Mouse (Mus musculus): ENCODE results near the gene Pidd1. TPM values are rescaled to one million over a fixed set of nuclear protein-coding genes. Genes with fewer than 3 reads are reported as not detected.

Pidd1 gene
- polyA plus RNA-seq (2014; fragmentation: Nextera tagmentation; extraction: Ambion mirVana), result 9.1 and 10.1 TPM in 2 replicates

GRCm38 (mm10) chr7:141443828-141444237 is at the start of gene Pidd1:
TSS of gene Pidd1 (minus strand) at chr7:141444025.
- Histone ChIP-seq H3K4me2 (ENCODE audit: low read depth, low read length) (peak within 1 kb of the TSS; percentile 84), H3K9me3 (replicated peaks; ENCODE audit: control insufficient read depth, low read length) (no peaks in the 10 kb centered on the region), H3K36me3 (replicated peaks; ENCODE audit: control insufficient read depth, insufficient read depth, low read depth, low read length) (no peaks in the 10 kb centered on the region; the same call in none of the 2 replicates), H3K4me3 (ENCODE audit: low read depth, low read length) (peak within 1 kb of the TSS; percentile 49), H3K27ac (replicated peaks; ENCODE audit: low read depth, low read length) (0 out of 2 replicates have a peak within 1 kb of the TSS, but pooled peaks have one; percentile 32), H3K9ac (replicated peaks; ENCODE audit: low read length) (peak within 1 kb of the TSS; percentile 72), H3K4me1 (ENCODE audit: control insufficient read depth, insufficient read depth, low read length) (peaks cover 7% of the 10 kb centered on the region; the same call in 1 of the 2 replicates), H3K27me3 (ENCODE audit: control insufficient read depth, insufficient read depth, low read length) (no peaks in the 10 kb centered on the region)
- ATAC-seq (replicated peaks; ENCODE audit: insufficient number of reproducible peaks, low FRiP score, low TSS enrichment, low read depth), result peak; percentile 35
- DNase-seq (ENCODE audit: low spot score), result peak; percentile 91
- WGBS, result under 1% methylated on average over 24 of the region's 25 CpGs

GRCm38 (mm10) chr7:141492738-141493137 is 48.9 kb upstream of the Pidd1 start:
- Histone ChIP-seq H3K9me3 (replicated peaks; ENCODE audit: control insufficient read depth, low read length) (no peaks in the 10 kb centered on the region), H3K4me3 (ENCODE audit: low read depth, low read length) (no peak overlapping the region), H3K27ac (replicated peaks; ENCODE audit: low read depth, low read length) (no peak overlapping the region), H3K27me3 (ENCODE audit: control insufficient read depth, insufficient read depth, low read length) (no peaks in the 10 kb centered on the region), H3K9ac (replicated peaks; ENCODE audit: low read length) (no peak overlapping the region), H3K4me2 (ENCODE audit: low read depth, low read length) (no peak overlapping the region), H3K36me3 (replicated peaks; ENCODE audit: control insufficient read depth, insufficient read depth, low read depth, low read length) (no peaks in the 10 kb centered on the region), H3K4me1 (ENCODE audit: control insufficient read depth, insufficient read depth, low read length) (no peaks in the 10 kb centered on the region)
- 81% methylated on average over 5 of the region's 5 CpGs for WGBS
- no peak for ATAC-seq (replicated peaks; ENCODE audit: insufficient number of reproducible peaks, low FRiP score, low TSS enrichment, low read depth)
- DNase-seq (ENCODE audit: low spot score), result no peak

DNA sequence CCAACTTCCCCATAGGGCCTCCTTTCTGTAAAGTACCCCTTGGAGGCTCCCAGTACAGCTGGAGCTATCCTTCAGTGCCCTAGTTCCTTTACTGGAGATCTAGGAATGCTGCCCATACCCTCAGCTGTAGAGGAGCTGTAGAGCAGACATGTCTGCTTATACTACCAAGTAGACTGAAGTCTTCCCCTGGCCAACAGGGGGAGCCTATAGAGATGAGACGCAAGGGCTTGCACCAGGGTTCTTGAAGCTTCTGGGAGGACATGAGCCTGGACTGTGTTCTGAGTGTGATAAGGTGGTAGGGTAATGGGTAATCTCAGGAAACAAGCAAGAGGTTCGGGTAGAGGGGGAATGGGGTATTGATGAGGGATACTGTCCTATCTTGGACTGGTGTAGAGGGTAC is 47.3 kb upstream of the Pidd1 start:
- Histone ChIP-seq H3K9me3 (replicated peaks; ENCODE audit: control insufficient read depth, low read length) (no peaks in the 10 kb centered on the region), H3K4me1 (ENCODE audit: control insufficient read depth, insufficient read depth, low read length) (no peaks in the 10 kb centered on the region), H3K4me3 (ENCODE audit: low read depth, low read length) (no peak overlapping the region), H3K4me2 (ENCODE audit: low read depth, low read length) (no peak overlapping the region), H3K27ac (replicated peaks; ENCODE audit: low read depth, low read length) (no peak overlapping the region), H3K9ac (replicated peaks; ENCODE audit: low read length) (no peak overlapping the region), H3K27me3 (ENCODE audit: control insufficient read depth, insufficient read depth, low read length) (no peaks in the 10 kb centered on the region), H3K36me3 (replicated peaks; ENCODE audit: control insufficient read depth, insufficient read depth, low read depth, low read length) (no peaks in the 10 kb centered on the region)
- 86% methylated on average over 2 of the region's 2 CpGs for WGBS
- no peak for DNase-seq (ENCODE audit: low spot score)
- no peak for ATAC-seq (replicated peaks; ENCODE audit: insufficient number of reproducible peaks, low FRiP score, low TSS enrichment, low read depth)

- 68% methylated on average over 7 of the region's 7 CpGs for WGBS
- no peak overlapping the region for H3K4me2 ChIP-seq (ENCODE audit: low read depth, low read length)
- no peak overlapping the region for H3K9ac ChIP-seq (replicated peaks; ENCODE audit: low read length)
Measured at GRCm38 (mm10) chr7:141487141-141487540, 43.3 kb upstream of the Pidd1 start.

DNA sequence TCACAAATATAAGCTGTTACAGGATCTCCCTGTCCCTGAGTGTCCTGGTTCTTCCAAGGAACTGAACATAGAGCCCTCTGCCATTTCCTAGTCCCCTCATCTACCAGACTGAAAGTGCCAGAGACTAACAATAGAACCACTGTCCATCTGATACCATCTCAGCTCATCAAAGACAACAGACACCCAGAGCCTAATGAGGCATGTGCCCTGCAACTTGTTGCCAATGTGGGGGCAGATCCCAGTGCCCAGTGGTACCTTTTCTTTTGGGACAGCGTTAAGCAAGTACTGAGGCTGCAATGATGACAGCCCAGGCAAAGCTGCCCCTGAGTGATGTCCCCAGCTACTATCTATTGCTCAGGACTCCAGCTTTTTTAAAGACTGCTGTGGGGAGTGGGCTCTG is 42.4 kb upstream of the Pidd1 start:
- 100% methylated on average over 1 of the region's 1 CpGs for WGBS
- H3K9me3 ChIP-seq (replicated peaks; ENCODE audit: control insufficient read depth, low read length), result no peaks in the 10 kb centered on the region
- ATAC-seq (replicated peaks; ENCODE audit: insufficient number of reproducible peaks, low FRiP score, low TSS enrichment, low read depth), result no peak

More at GRCm38 (mm10) chr7:141487141-141487540, 43.3 kb upstream of the Pidd1 start:
- Histone ChIP-seq H3K36me3 (replicated peaks; ENCODE audit: control insufficient read depth, insufficient read depth, low read depth, low read length) (no peaks in the 10 kb centered on the region), H3K27me3 (ENCODE audit: control insufficient read depth, insufficient read depth, low read length) (peaks cover 4% of the 10 kb centered on the region; the same call in 1 of the 2 replicates), H3K4me1 (ENCODE audit: control insufficient read depth, insufficient read depth, low read length) (peaks cover 5% of the 10 kb centered on the region; the same call in 1 of the 2 replicates), H3K27ac (replicated peaks; ENCODE audit: low read depth, low read length) (no peak overlapping the region), H3K9me3 (replicated peaks; ENCODE audit: control insufficient read depth, low read length) (no peaks in the 10 kb centered on the region), H3K4me3 (ENCODE audit: low read depth, low read length) (no peak overlapping the region)
- DNase-seq (ENCODE audit: low spot score) (no peak), ATAC-seq (replicated peaks; ENCODE audit: insufficient number of reproducible peaks, low FRiP score, low TSS enrichment, low read depth) (no peak)

GRCm38 (mm10) chr7:141485606-141486005 is 41.8 kb upstream of the Pidd1 start:
- Histone ChIP-seq H3K9me3 (replicated peaks; ENCODE audit: control insufficient read depth, low read length) (no peaks in the 10 kb centered on the region), H3K9ac (replicated peaks; ENCODE audit: low read length) (no peak overlapping the region), H3K4me2 (ENCODE audit: low read depth, low read length) (no peak overlapping the region), H3K36me3 (replicated peaks; ENCODE audit: control insufficient read depth, insufficient read depth, low read depth, low read length) (no peaks in the 10 kb centered on the region), H3K27ac (replicated peaks; ENCODE audit: low read depth, low read length) (no peak overlapping the region), H3K4me1 (ENCODE audit: control insufficient read depth, insufficient read depth, low read length) (peaks cover 5% of the 10 kb centered on the region; the same call in 1 of the 2 replicates), H3K27me3 (ENCODE audit: control insufficient read depth, insufficient read depth, low read length) (peaks cover 4% of the 10 kb centered on the region; the same call in 1 of the 2 replicates), H3K4me3 (ENCODE audit: low read depth, low read length) (no peak overlapping the region)
- ATAC-seq (replicated peaks; ENCODE audit: insufficient number of reproducible peaks, low FRiP score, low TSS enrichment, low read depth) (no peak), DNase-seq (ENCODE audit: low spot score) (no peak)
- 84% methylated on average over 2 of the region's 2 CpGs for WGBS

More for the DNA sequence above, 42.4 kb upstream of the Pidd1 start:
- no peak overlapping the region for H3K4me3 ChIP-seq (ENCODE audit: low read depth, low read length)
- no peak for DNase-seq (ENCODE audit: low spot score)
- H3K4me1 ChIP-seq (ENCODE audit: control insufficient read depth, insufficient read depth, low read length), result peaks cover 5% of the 10 kb centered on the region; the same call in 1 of the 2 replicates
- H3K27ac ChIP-seq (replicated peaks; ENCODE audit: low read depth, low read length), result no peak overlapping the region
- H3K36me3 ChIP-seq (replicated peaks; ENCODE audit: control insufficient read depth, insufficient read depth, low read depth, low read length), result no peaks in the 10 kb centered on the region
- no peak overlapping the region for H3K9ac ChIP-seq (replicated peaks; ENCODE audit: low read length)
- no peak overlapping the region for H3K4me2 ChIP-seq (ENCODE audit: low read depth, low read length)
- peaks cover 4% of the 10 kb centered on the region; the same call in 1 of the 2 replicates for H3K27me3 ChIP-seq (ENCODE audit: control insufficient read depth, insufficient read depth, low read length)

DNA sequence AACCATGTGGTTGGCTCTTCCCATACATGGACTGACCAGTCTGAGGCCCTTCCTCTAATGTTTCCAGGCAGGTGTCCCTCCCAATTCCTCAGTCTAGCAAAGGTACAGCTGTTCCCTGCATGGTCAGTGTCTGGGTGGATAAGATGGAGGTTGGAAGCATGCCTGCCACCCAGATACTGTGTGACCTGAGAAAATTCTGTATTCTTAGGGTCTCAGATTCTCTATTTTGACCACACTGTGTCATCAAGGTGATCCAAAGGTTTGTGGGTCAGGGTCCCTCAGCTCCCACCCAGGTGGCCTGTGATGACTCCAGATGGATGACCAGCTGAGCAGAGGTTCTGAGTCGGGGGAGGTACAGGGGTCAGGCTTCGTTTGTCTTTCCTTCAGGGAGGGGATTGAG is 41.4 kb upstream of the Pidd1 start:
- Histone ChIP-seq H3K9ac (replicated peaks; ENCODE audit: low read length) (no peak overlapping the region), H3K27ac (replicated peaks; ENCODE audit: low read depth, low read length) (no peak overlapping the region), H3K4me2 (ENCODE audit: low read depth, low read length) (no peak overlapping the region), H3K36me3 (replicated peaks; ENCODE audit: control insufficient read depth, insufficient read depth, low read depth, low read length) (no peaks in the 10 kb centered on the region), H3K4me3 (ENCODE audit: low read depth, low read length) (no peak overlapping the region), H3K9me3 (replicated peaks; ENCODE audit: control insufficient read depth, low read length) (no peaks in the 10 kb centered on the region), H3K4me1 (ENCODE audit: control insufficient read depth, insufficient read depth, low read length) (peaks cover 5% of the 10 kb centered on the region; the same call in 1 of the 2 replicates), H3K27me3 (ENCODE audit: control insufficient read depth, insufficient read depth, low read length) (peaks cover 4% of the 10 kb centered on the region; the same call in 1 of the 2 replicates)
- 67% methylated on average over 2 of the region's 2 CpGs for WGBS
- DNase-seq (ENCODE audit: low spot score) (no peak), ATAC-seq (replicated peaks; ENCODE audit: insufficient number of reproducible peaks, low FRiP score, low TSS enrichment, low read depth) (no peak)

GRCm38 (mm10) chr7:141484186-141485120 is 40.6 kb upstream of the Pidd1 start:
- Histone ChIP-seq H3K36me3 (replicated peaks; ENCODE audit: control insufficient read depth, insufficient read depth, low read depth, low read length) (no peaks in the 10 kb centered on the region), H3K9me3 (replicated peaks; ENCODE audit: control insufficient read depth, low read length) (no peaks in the 10 kb centered on the region), H3K4me2 (ENCODE audit: low read depth, low read length) (no peak overlapping the region), H3K9ac (replicated peaks; ENCODE audit: low read length) (no peak overlapping the region), H3K27ac (replicated peaks; ENCODE audit: low read depth, low read length) (no peak overlapping the region), H3K27me3 (ENCODE audit: control insufficient read depth, insufficient read depth, low read length) (peaks cover 4% of the 10 kb centered on the region; the same call in 1 of the 2 replicates), H3K4me3 (ENCODE audit: low read depth, low read length) (no peak overlapping the region), H3K4me1 (ENCODE audit: control insufficient read depth, insufficient read depth, low read length) (peaks cover 5% of the 10 kb centered on the region; the same call in 1 of the 2 replicates)
- 75% methylated on average over 5 of the region's 5 CpGs for WGBS
- no peak for DNase-seq (ENCODE audit: low spot score)
- ATAC-seq (replicated peaks; ENCODE audit: insufficient number of reproducible peaks, low FRiP score, low TSS enrichment, low read depth), result no peak

Measured in embryonic facial prominence, embryonic 11.5 days (tissue).